Mouse (Mus musculus) mature B cell (primary cell): ENCODE results near the gene Sema3g.

Source experiments
- in situ Hi-C: fragments of 300-500 bp; cut with MboI; formaldehyde crosslinking; loops from 2 replicates; pipeline ENCODE4 v1.14.3; 2019

Sema3g gene

GRCm38 (mm10) chr14:31195968-31196367, 21.7 kb upstream of the Sema3g start:
- in situ Hi-C loops = no loop called here

- in situ Hi-C loops = no loop called here
Measured at GRCm38 (mm10) chr14:31197547-31198516, 19.8 kb upstream of the Sema3g start.

GRCm38 (mm10) chr14:31199599-31199998, 18.1 kb upstream of the Sema3g start:
- in situ Hi-C loops = no loop called here

- in situ Hi-C loops = no loop called here
Measured at GRCm38 (mm10) chr14:31200038-31200437, 17.6 kb upstream of the Sema3g start.

GRCm38 (mm10) chr14:31204844-31205243, 12.8 kb upstream of the Sema3g start:
- in situ Hi-C loops = no loop called here

GRCm38 (mm10) chr14:31205244-31205561, 12.5 kb upstream of the Sema3g start:
- in situ Hi-C loops = no loop called here

GRCm38 (mm10) chr14:31205562-31206467, 11.8 kb upstream of the Sema3g start:
- in situ Hi-C loops = no loop called here

GRCm38 (mm10) chr14:31206472-31206981, 11.1 kb upstream of the Sema3g start:
- in situ Hi-C loops = no loop called here

- in situ Hi-C loops = no loop called here
Measured at GRCm38 (mm10) chr14:31207070-31207830, 10.4 kb upstream of the Sema3g start.

GRCm38 (mm10) chr14:31208084-31208483, 9.6 kb upstream of the Sema3g start, which contains the start of gene Tnnc1:
TSS of gene Tnnc1 (plus strand) at chr14:31208312.
- in situ Hi-C loops = no loop called here

- in situ Hi-C loops = no loop called here
Measured at GRCm38 (mm10) chr14:31209133-31209557, 8.5 kb upstream of the Sema3g start.

- in situ Hi-C loops = no loop called here
Measured at GRCm38 (mm10) chr14:31211854-31212253, 5.8 kb upstream of the Sema3g start.

GRCm38 (mm10) chr14:31212499-31212898, 5.2 kb upstream of the Sema3g start:
- in situ Hi-C loops = no loop called here

- in situ Hi-C loops = no loop called here
Measured at GRCm38 (mm10) chr14:31213868-31214267, 3.8 kb upstream of the Sema3g start.

GRCm38 (mm10) chr14:31214684-31215083, 3.0 kb upstream of the Sema3g start:
- in situ Hi-C loops = no loop called here

- in situ Hi-C loops = no loop called here
Measured at GRCm38 (mm10) chr14:31215157-31216002, 2.3 kb upstream of the Sema3g start.

- in situ Hi-C loops = no loop called here
Measured at GRCm38 (mm10) chr14:31216846-31217245, 814 bp upstream of the Sema3g start, which contains the start of gene Nisch. TSS of gene Nisch (minus strand) at chr14:31216946.

- in situ Hi-C loops = no loop called here
Measured at GRCm38 (mm10) chr14:31226978-31227377, 9.3 kb downstream of the Sema3g start.

GRCm38 (mm10) chr14:31228234-31228633, 10.6 kb downstream of the Sema3g start:
- in situ Hi-C loops = no loop called here

- in situ Hi-C loops = no loop called here
Measured at GRCm38 (mm10) chr14:31230442-31230841, 12.8 kb downstream of the Sema3g start.
